Mouse (Mus musculus) midbrain, embryonic 14.5 days (tissue): ENCODE measurements around the gene Rin2. TPM values are rescaled to one million over a fixed set of nuclear protein-coding genes. Genes with fewer than 3 reads are reported as not detected.

ENCODE experiments used
- ATAC-seq: fragments of 200-750 bp; cut with Nextera tagmentation; 2 replicates; pipeline ENCODE4 v1.8.0; 2017; ENCODE audit warnings: moderate number of reproducible peaks, moderate library complexity; ENCODE audit not compliant: low FRiP score, low TSS enrichment
- DNase-seq: peaks from one replicate; pipeline ENCODE4 v3.0.0-alpha.2; 2015
- H3K27ac ChIP-seq: fragments of 300-500 bp; sonication (generic); replicated peaks from 2 replicates; pipeline ENCODE4 v1.5.1; 2014; ENCODE audit warnings: mild to moderate bottlenecking, low read depth, low read length, moderate library complexity
- H3K27me3 ChIP-seq: fragments of 300-500 bp; sonication (generic); 2 replicates; pipeline ENCODE4 v1.6.1; 2014; ENCODE audit warnings: low read length, control low read depth, mixed read lengths; ENCODE audit not compliant: control insufficient read depth, insufficient read depth
- H3K36me3 ChIP-seq: fragments of 300-500 bp; sonication (generic); 2 replicates; pipeline ENCODE4 v1.6.1; 2014; ENCODE audit warnings: low read length, control low read depth; ENCODE audit not compliant: control insufficient read depth, insufficient read depth
- H3K4me1 ChIP-seq: fragments of 300-500 bp; sonication (generic); 2 replicates; pipeline ENCODE4 v1.6.1; 2014; ENCODE audit warnings: mild to moderate bottlenecking, antibody characterized with exemption, low read length, control low read depth; ENCODE audit not compliant: control insufficient read depth, insufficient read depth
- H3K4me2 ChIP-seq: fragments of 300-500 bp; sonication (generic); 2 replicates; pipeline ENCODE4 v1.6.1; 2014; ENCODE audit warnings: mild to moderate bottlenecking, low read length, moderate library complexity
- H3K4me3 ChIP-seq: fragments of 300-500 bp; sonication (generic); replicated peaks from 2 replicates; pipeline ENCODE4 v1.5.1; 2014; ENCODE audit warnings: low read depth, low read length
- H3K9ac ChIP-seq: fragments of 300-500 bp; sonication (generic); replicated peaks from 2 replicates; pipeline ENCODE4 v1.6.1; 2014; ENCODE audit warnings: mild to moderate bottlenecking, low read length, moderate library complexity
- H3K9me3 ChIP-seq: fragments of 300-500 bp; sonication (generic); 2 replicates; pipeline ENCODE4 v1.6.1; 2016; ENCODE audit warnings: low read length, control low read depth, mixed read lengths; ENCODE audit not compliant: control insufficient read depth
- WGBS: fragments of 180-500 bp; shearing (Covaris S2); extraction: QIAGEN DNeasy Blood & Tissue Kit; methylation state at CpG from one replicate; pipeline ENCODE4 v1.1.7; 2014; 5-methylcytosine and 5-hydroxymethylcytosine counted together
- polyA plus RNA-seq: library from polyadenylated mRNA; unstranded; fragments of >200 nt; fragmentation: Nextera tagmentation; extraction: Ambion mirVana; gene quantifications from 2 replicates; pipeline ENCODE4 v1.2.1, GENCODE M21; 2014

Rin2 gene
- polyA plus RNA-seq, 1 experiment from 2014 or later, result 14.6 TPM

- DNase-seq, result peak; percentile 12
- Histone ChIP-seq H3K9me3 (no peaks in the 10 kb centered on the region), H3K36me3 (peaks cover 15% of the 10 kb centered on the region), H3K4me2 (no peak overlapping the region), H3K4me3 (no peak overlapping the region), H3K27ac (0 out of 2 replicates have a peak overlapping the region, but pooled peaks have one; percentile 5), H3K4me1 (no peaks in the 10 kb centered on the region), H3K27me3 (no peaks in the 10 kb centered on the region), H3K9ac (no peak overlapping the region)
- ATAC-seq, result no peak
- WGBS, result 44% methylated on average over 17 of the region's 17 CpGs
Observed at GRCm38 (mm10) chr2:145884036-145884912, 209.3 kb downstream of the Rin2 start.

- DNase-seq (no peak), ATAC-seq (no peak)
- Histone ChIP-seq H3K4me2 (no peak overlapping the region), H3K9ac (no peak overlapping the region), H3K4me1 (no peaks in the 10 kb centered on the region), H3K4me3 (no peak overlapping the region), H3K27ac (0 out of 2 replicates have a peak overlapping the region, but pooled peaks have one; percentile 5), H3K27me3 (no peaks in the 10 kb centered on the region), H3K9me3 (no peaks in the 10 kb centered on the region), H3K36me3 (peaks cover 13% of the 10 kb centered on the region)
- 81% methylated on average over 14 of the region's 14 CpGs for WGBS
Observed at GRCm38 (mm10) chr2:145884913-145885785, 210.1 kb downstream of the Rin2 start.

- Histone ChIP-seq H3K36me3 (peaks cover 11% of the 10 kb centered on the region; the same call in 1 of the 2 replicates), H3K27ac (no peak overlapping the region), H3K9me3 (no peaks in the 10 kb centered on the region), H3K4me2 (no peak overlapping the region), H3K4me1 (no peaks in the 10 kb centered on the region), H3K4me3 (no peak overlapping the region), H3K27me3 (no peaks in the 10 kb centered on the region), H3K9ac (no peak overlapping the region)
- ATAC-seq (no peak), DNase-seq (peak; percentile 21)
- WGBS, result 76% methylated on average over 14 of the region's 14 CpGs
Observed at GRCm38 (mm10) chr2:145887937-145888765, 213.1 kb downstream of the Rin2 start.

GRCm38 (mm10) chr2:145888766-145889480, 213.9 kb downstream of the Rin2 start:
- no peak overlapping the region for H3K4me2 ChIP-seq
- peaks cover 8% of the 10 kb centered on the region; the same call in 1 of the 2 replicates for H3K36me3 ChIP-seq
- DNase-seq (no peak), ATAC-seq (no peak)
- no peaks in the 10 kb centered on the region for H3K27me3 ChIP-seq
- no peaks in the 10 kb centered on the region for H3K9me3 ChIP-seq
- H3K4me1 ChIP-seq, result no peaks in the 10 kb centered on the region
- H3K4me3 ChIP-seq, result no peak overlapping the region
- H3K9ac ChIP-seq, result no peak overlapping the region
- H3K27ac ChIP-seq, result no peak overlapping the region
- WGBS, result 82% methylated on average over 6 of the region's 6 CpGs

GRCm38 (mm10) chr2:145890571-145890970, 215.6 kb downstream of the Rin2 start:
- H3K4me3 ChIP-seq, result no peak overlapping the region
- ATAC-seq (no peak), DNase-seq (no peak)
- no peaks in the 10 kb centered on the region for H3K4me1 ChIP-seq
- H3K9ac ChIP-seq, result no peak overlapping the region
- WGBS, result 97% methylated on average over 2 of the region's 2 CpGs
- H3K9me3 ChIP-seq, result no peaks in the 10 kb centered on the region
- H3K4me2 ChIP-seq, result no peak overlapping the region
- no peak overlapping the region for H3K27ac ChIP-seq
- no peaks in the 10 kb centered on the region for H3K27me3 ChIP-seq
- peaks cover 5% of the 10 kb centered on the region; the same call in 1 of the 2 replicates for H3K36me3 ChIP-seq

- no peak overlapping the region for H3K4me3 ChIP-seq
- DNase-seq (no peak), ATAC-seq (no peak)
- H3K27me3 ChIP-seq, result no peaks in the 10 kb centered on the region
- H3K36me3 ChIP-seq, result no peaks in the 10 kb centered on the region
- H3K4me2 ChIP-seq, result no peak overlapping the region
- H3K9ac ChIP-seq, result no peak overlapping the region
- H3K9me3 ChIP-seq, result no peaks in the 10 kb centered on the region
- 99% methylated on average over 6 of the region's 6 CpGs for WGBS
- H3K27ac ChIP-seq, result no peak overlapping the region
- H3K4me1 ChIP-seq, result no peaks in the 10 kb centered on the region
Observed at GRCm38 (mm10) chr2:145893756-145894155, 218.7 kb downstream of the Rin2 start.

- DNase-seq (no peak), ATAC-seq (no peak)
- WGBS, result 84% methylated on average over 9 of the region's 9 CpGs
- no peaks in the 10 kb centered on the region for H3K36me3 ChIP-seq
- no peaks in the 10 kb centered on the region for H3K27me3 ChIP-seq
- no peaks in the 10 kb centered on the region for H3K9me3 ChIP-seq
- H3K4me3 ChIP-seq, result no peak overlapping the region
- H3K4me1 ChIP-seq, result no peaks in the 10 kb centered on the region
- no peak overlapping the region for H3K27ac ChIP-seq
- H3K9ac ChIP-seq, result no peak overlapping the region
- no peak overlapping the region for H3K4me2 ChIP-seq
Observed at GRCm38 (mm10) chr2:145898106-145898505, 223.1 kb downstream of the Rin2 start.
